Mouse (Mus musculus): ENCODE measurements around the gene C8g. TPM values are rescaled to one million over a fixed set of nuclear protein-coding genes. Genes with fewer than 3 reads are reported as not detected.

The C8g gene
- polyA plus RNA-seq, 1 experiment from 2014 or later, result 4.2 TPM

- no peak overlapping the region for H3K9ac ChIP-seq
- H3K27me3 ChIP-seq, result no peaks in the 10 kb centered on the region
- H3K36me3 ChIP-seq (ENCODE audit: poor library complexity, severe bottlenecking), result peaks cover 19% of the 10 kb centered on the region
- peak overlapping the region; percentile 67; the same call in 1 of the 2 replicates for H3K4me2 ChIP-seq
- no peaks in the 10 kb centered on the region for H3K9me3 ChIP-seq (replicated peaks)
- no peak overlapping the region for H3K4me3 ChIP-seq
- ATAC-seq, result no peak
- WGBS, result 80% methylated on average over 5 of the region's 5 CpGs
- no peak overlapping the region for H3K27ac ChIP-seq
- H3K4me1 ChIP-seq, result peaks cover 26% of the 10 kb centered on the region
Measured at GRCm38 (mm10) chr2:25458911-25459310, 42.6 kb downstream of the C8g start.

GRCm38 (mm10) chr2:25457022-25457896 lies 44.3 kb downstream of the C8g start:
- H3K9ac ChIP-seq, result no peak overlapping the region
- no peaks in the 10 kb centered on the region for H3K9me3 ChIP-seq (replicated peaks)
- ATAC-seq, result no peak

GRCm38 (mm10) chr2:25456205-25456953 lies 45.1 kb downstream of the C8g start, which contains the start of gene Clic3:
Clic3 (plus strand) TSS chr2:25456838.
- no peak within 1 kb of the TSS for H3K9ac ChIP-seq

More at GRCm38 (mm10) chr2:25457022-25457896, 44.3 kb downstream of the C8g start:
- Histone ChIP-seq H3K4me2 (no peak overlapping the region), H3K4me3 (no peak overlapping the region), H3K27me3 (no peaks in the 10 kb centered on the region), H3K27ac (no peak overlapping the region), H3K36me3 (ENCODE audit: poor library complexity, severe bottlenecking) (peaks cover 19% of the 10 kb centered on the region), H3K4me1 (peaks cover 26% of the 10 kb centered on the region)
- 85% methylated on average over 9 of the region's 9 CpGs for WGBS

DNA sequence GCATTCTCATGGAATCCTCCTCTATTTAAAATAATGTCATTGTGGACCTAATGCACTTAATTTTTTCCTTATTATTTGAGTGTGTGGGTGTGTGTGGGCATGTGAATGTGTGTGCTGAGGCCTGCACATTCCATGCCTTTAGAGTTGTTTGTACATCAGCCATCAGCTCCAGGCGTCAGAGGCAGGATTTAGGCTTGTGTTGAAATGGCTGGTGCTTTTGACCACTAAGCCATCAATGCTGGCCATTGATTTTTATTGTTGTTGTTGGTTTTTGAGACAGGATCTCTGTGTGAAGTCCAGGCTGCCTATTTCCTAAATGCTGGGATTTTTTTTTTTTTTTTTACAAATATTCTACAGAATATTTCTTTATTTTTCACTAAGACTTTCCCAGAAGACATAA lies 48.6 kb downstream of the C8g start:
- no peak for ATAC-seq
- Histone ChIP-seq H3K4me2 (no peak overlapping the region), H3K36me3 (ENCODE audit: poor library complexity, severe bottlenecking) (peaks cover 15% of the 10 kb centered on the region), H3K27me3 (no peaks in the 10 kb centered on the region), H3K4me1 (no peaks in the 10 kb centered on the region), H3K4me3 (no peak overlapping the region), H3K27ac (no peak overlapping the region), H3K9ac (no peak overlapping the region), H3K9me3 (replicated peaks) (no peaks in the 10 kb centered on the region)
- WGBS, result 50% methylated on average over 1 of the region's 1 CpGs

More at GRCm38 (mm10) chr2:25456205-25456953, 45.1 kb downstream of the C8g start, which contains the start of gene Clic3:
- no peak for ATAC-seq
- 72% methylated on average over 14 of the region's 14 CpGs for WGBS
- Histone ChIP-seq H3K9me3 (replicated peaks) (no peaks in the 10 kb centered on the region), H3K36me3 (ENCODE audit: poor library complexity, severe bottlenecking) (peaks cover 19% of the 10 kb centered on the region), H3K4me2 (no peak within 1 kb of the TSS), H3K4me1 (peaks cover 21% of the 10 kb centered on the region), H3K27ac (no peak within 1 kb of the TSS), H3K27me3 (no peaks in the 10 kb centered on the region), H3K4me3 (no peak within 1 kb of the TSS)

DNA sequence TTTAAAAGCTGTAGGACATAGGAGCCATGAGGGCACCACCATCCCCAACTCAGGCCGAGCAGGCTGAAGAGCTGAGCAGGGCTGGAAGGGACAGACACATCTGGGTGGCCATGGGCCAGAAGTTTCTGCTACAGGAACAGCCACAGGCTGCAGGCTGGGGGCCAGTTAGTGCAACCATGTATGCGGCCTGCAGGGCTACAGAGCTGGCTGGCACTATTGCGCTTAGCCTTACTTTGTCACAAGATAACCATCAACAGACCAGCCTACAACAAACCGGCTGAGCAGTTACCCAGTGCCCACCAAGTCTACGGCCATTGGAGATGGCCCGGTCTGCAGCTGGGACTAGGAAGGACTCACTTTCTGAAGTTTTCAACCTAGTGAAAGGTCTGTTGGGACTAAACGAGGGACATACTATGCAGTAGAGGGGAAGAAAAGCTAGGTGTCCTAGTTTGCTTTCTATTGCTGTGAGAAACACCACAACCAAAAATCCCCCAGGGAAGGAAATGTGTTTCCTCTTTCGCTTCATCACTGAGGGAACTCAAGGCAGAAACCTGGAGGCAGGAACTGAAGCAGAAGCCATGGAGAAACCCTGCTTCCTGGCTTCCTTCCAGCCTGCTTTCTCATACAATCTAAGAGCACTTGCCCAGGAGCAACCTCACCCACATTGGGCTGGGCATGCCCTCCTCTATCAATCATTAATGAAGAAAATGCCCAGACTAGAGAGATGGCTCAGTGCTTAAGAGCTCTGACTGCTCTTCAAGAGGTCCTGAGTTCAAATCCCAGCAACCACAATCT lies 50.5 kb downstream of the C8g start:
- Histone ChIP-seq H3K4me3 (no peak overlapping the region), H3K4me2 (no peak overlapping the region), H3K9me3 (replicated peaks) (no peaks in the 10 kb centered on the region), H3K4me1 (no peaks in the 10 kb centered on the region), H3K36me3 (ENCODE audit: poor library complexity, severe bottlenecking) (peaks cover 29% of the 10 kb centered on the region), H3K9ac (no peak overlapping the region), H3K27me3 (no peaks in the 10 kb centered on the region), H3K27ac (no peak overlapping the region)
- 83% methylated on average over 8 of the region's 8 CpGs for WGBS
- ATAC-seq, result no peak

Other genes with a start within 250 kb of the C8g start
- gene Tmem203, start 246.3 kb downstream of the C8g start, polyA plus RNA-seq (2015; fragmentation: Nextera tagmentation; extraction: Ambion mirVana), result 19.4 and 20.3 TPM in 2 replicates
- 9.7 and 10.8 TPM in 2 replicates for gene Tprn, start 239.1 kb downstream of the C8g start, polyA plus RNA-seq (2015; fragmentation: Nextera tagmentation; extraction: Ambion mirVana)
- gene Ssna1, start 229.3 kb downstream of the C8g start, polyA plus RNA-seq (2015; fragmentation: Nextera tagmentation; extraction: Ambion mirVana), result 233 and 245 TPM in 2 replicates
- 126 and 148 TPM in 2 replicates for gene Anapc2, start 229.2 kb downstream of the C8g start, polyA plus RNA-seq (2015; fragmentation: Nextera tagmentation; extraction: Ambion mirVana)
- not detected in 2 replicates for gene Tmem210, start 213.6 kb downstream of the C8g start, polyA plus RNA-seq (2015; fragmentation: Nextera tagmentation; extraction: Ambion mirVana)
- gene Lrrc26, start 211.8 kb downstream of the C8g start, polyA plus RNA-seq (2015; fragmentation: Nextera tagmentation; extraction: Ambion mirVana), result 0.14 TPM in 1 of 2 replicates, not detected in the other
- gene Grin1, start 182.5 kb downstream of the C8g start, polyA plus RNA-seq (2015; fragmentation: Nextera tagmentation; extraction: Ambion mirVana), result 5.6 and 7.9 TPM in 2 replicates
- gene Man1b1, start 169.4 kb downstream of the C8g start, polyA plus RNA-seq (2015; fragmentation: Nextera tagmentation; extraction: Ambion mirVana), result 59.2 and 63.2 TPM in 2 replicates
- gene Dpp7, start 145.4 kb downstream of the C8g start, polyA plus RNA-seq (2015; fragmentation: Nextera tagmentation; extraction: Ambion mirVana), result 22.8 and 23.3 TPM in 2 replicates
- gene Uap1l1, start 136.0 kb downstream of the C8g start, polyA plus RNA-seq (2015; fragmentation: Nextera tagmentation; extraction: Ambion mirVana), result 2.2 and 3.5 TPM in 2 replicates
- 49.4 and 62.3 TPM in 2 replicates for gene Sapcd2, start 129.4 kb downstream of the C8g start, polyA plus RNA-seq (2015; fragmentation: Nextera tagmentation; extraction: Ambion mirVana)
- 0.68 and 0.98 TPM in 2 replicates for gene Entpd2, start 105.8 kb downstream of the C8g start, polyA plus RNA-seq (2015; fragmentation: Nextera tagmentation; extraction: Ambion mirVana)
- 287 and 315 TPM in 2 replicates for gene Npdc1, start 102.4 kb downstream of the C8g start, polyA plus RNA-seq (2015; fragmentation: Nextera tagmentation; extraction: Ambion mirVana)
- gene Fut7, start 78.5 kb downstream of the C8g start, polyA plus RNA-seq (2015; fragmentation: Nextera tagmentation; extraction: Ambion mirVana), result 0.08 TPM in 1 of 2 replicates, not detected in the other
- 5.7 and 8.2 TPM in 2 replicates for gene Abca2, start 73.0 kb downstream of the C8g start, polyA plus RNA-seq (2015; fragmentation: Nextera tagmentation; extraction: Ambion mirVana)
- gene Clic3, start 44.9 kb downstream of the C8g start, polyA plus RNA-seq (2015; fragmentation: Nextera tagmentation; extraction: Ambion mirVana), result 2.4 and 3.2 TPM in 2 replicates
- gene Paxx, start 40.6 kb downstream of the C8g start, polyA plus RNA-seq (2015; fragmentation: Nextera tagmentation; extraction: Ambion mirVana), result 62.0 and 65.9 TPM in 2 replicates
- 7.6 and 9.7 TPM in 2 replicates for gene Ptgds, start 31.7 kb downstream of the C8g start, polyA plus RNA-seq (2015; fragmentation: Nextera tagmentation; extraction: Ambion mirVana)
- not detected in 2 replicates for gene Lcn12, start 7.8 kb downstream of the C8g start, polyA plus RNA-seq (2015; fragmentation: Nextera tagmentation; extraction: Ambion mirVana)
- gene Fbxw5, start 969 bp downstream of the C8g start, polyA plus RNA-seq (2015; fragmentation: Nextera tagmentation; extraction: Ambion mirVana), result 97.9 and 103 TPM in 2 replicates
- 30.9 and 33.3 TPM in 2 replicates for gene Traf2, start 45.2 kb upstream of the C8g start, polyA plus RNA-seq (2015; fragmentation: Nextera tagmentation; extraction: Ambion mirVana)
- 383 and 401 TPM in 2 replicates for gene Edf1, start 56.1 kb upstream of the C8g start, polyA plus RNA-seq (2015; fragmentation: Nextera tagmentation; extraction: Ambion mirVana)
- 3.1 and 4.2 TPM in 2 replicates for gene Mamdc4, start 73.1 kb upstream of the C8g start, polyA plus RNA-seq (2015; fragmentation: Nextera tagmentation; extraction: Ambion mirVana)
- gene Phpt1, start 73.5 kb upstream of the C8g start, polyA plus RNA-seq (2015; fragmentation: Nextera tagmentation; extraction: Ambion mirVana), result 179 and 189 TPM in 2 replicates
- gene Ajm1, start 80.0 kb upstream of the C8g start, polyA plus RNA-seq (2015; fragmentation: Nextera tagmentation; extraction: Ambion mirVana), result 2.2 and 3.4 TPM in 2 replicates
- gene Rabl6, start 106.8 kb upstream of the C8g start, polyA plus RNA-seq (2015; fragmentation: Nextera tagmentation; extraction: Ambion mirVana), result 71.7 and 72.5 TPM in 2 replicates
- 0.11 and 0.32 TPM in 2 replicates for gene Ccdc183, start 116.0 kb upstream of the C8g start, polyA plus RNA-seq (2015; fragmentation: Nextera tagmentation; extraction: Ambion mirVana)
- gene Tmem141, start 120.3 kb upstream of the C8g start, polyA plus RNA-seq (2015; fragmentation: Nextera tagmentation; extraction: Ambion mirVana), result 14.3 and 16.2 TPM in 2 replicates
- gene Fcna, start 126.3 kb upstream of the C8g start, polyA plus RNA-seq (2015; fragmentation: Nextera tagmentation; extraction: Ambion mirVana), result 0.92 and 1.2 TPM in 2 replicates
- gene Lcn8, start 151.4 kb upstream of the C8g start, polyA plus RNA-seq (2015; fragmentation: Nextera tagmentation; extraction: Ambion mirVana), result not detected in 2 replicates
- not detected in 2 replicates for gene Lcn5, start 156.2 kb upstream of the C8g start, polyA plus RNA-seq (2015; fragmentation: Nextera tagmentation; extraction: Ambion mirVana)
- gene Lcn6, start 175.1 kb upstream of the C8g start, polyA plus RNA-seq (2015; fragmentation: Nextera tagmentation; extraction: Ambion mirVana), result not detected in 2 replicates
- gene Lcn10, start 181.0 kb upstream of the C8g start, polyA plus RNA-seq (2015; fragmentation: Nextera tagmentation; extraction: Ambion mirVana), result not detected in 2 replicates
- not detected in 2 replicates for gene Obp2a, start 198.3 kb upstream of the C8g start, polyA plus RNA-seq (2015; fragmentation: Nextera tagmentation; extraction: Ambion mirVana)
- gene Bmyc, start 205.0 kb upstream of the C8g start, polyA plus RNA-seq (2015; fragmentation: Nextera tagmentation; extraction: Ambion mirVana), result 83.3 and 86.8 TPM in 2 replicates
- not detected in 2 replicates for gene Obp2b, start 235.3 kb upstream of the C8g start, polyA plus RNA-seq (2015; fragmentation: Nextera tagmentation; extraction: Ambion mirVana)

Measured in forebrain, embryonic 13.5 days (tissue).